Mouse (Mus musculus) adrenal gland, adult 18-20 months (tissue): ENCODE measurements around the gene Sall1. TPM values are rescaled to one million over a fixed set of nuclear protein-coding genes. Genes with fewer than 3 reads are reported as not detected.

Experiments
- DNase-seq, 2 experiments: peaks; one replicate each; pipeline ENCODE4 v3.0.0; 2021 to 2022; ENCODE audit warnings: low spot score in 2 of 2
- microRNA-seq, 2 experiments: library from miRNA; unstranded; fragments of <30 nt; microRNA quantifications; one replicate each; pipeline ENCODE4 v1.2.0; 2021; ENCODE audit warnings: borderline number of aligned reads in 2 of 2
- total RNA-seq, 2 experiments: library from RNA; stranded (reverse); gene quantifications; 1 replicate in 1 of 2; 2 replicates in 1 of 2; pipeline ENCODE4 v1.2.3; 2021

Sall1 gene
- total RNA-seq, 2 experiments from 2014 or later: 0.07 TPM; not detected in 1

DNA sequence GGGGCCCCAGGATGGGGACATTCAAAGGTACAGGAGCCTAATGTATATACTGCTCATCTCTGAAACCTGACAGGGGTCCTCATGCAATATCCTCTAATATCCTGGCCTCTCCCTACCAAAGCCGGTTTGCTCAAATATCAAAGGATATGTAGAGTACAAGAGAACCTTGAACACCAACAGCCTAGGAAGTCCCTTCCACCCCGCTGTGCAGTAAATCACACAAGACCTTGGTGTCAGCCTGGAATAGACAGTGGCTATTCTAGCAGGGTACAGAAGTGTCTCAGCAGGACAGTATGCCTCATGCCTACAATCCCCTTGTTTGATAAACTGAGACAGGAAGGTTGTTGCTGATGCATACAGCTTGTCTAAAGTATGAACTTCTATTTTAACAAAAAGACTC, 46.7 kb downstream of the Sall1 start:
- no peak for DNase-seq

DNA sequence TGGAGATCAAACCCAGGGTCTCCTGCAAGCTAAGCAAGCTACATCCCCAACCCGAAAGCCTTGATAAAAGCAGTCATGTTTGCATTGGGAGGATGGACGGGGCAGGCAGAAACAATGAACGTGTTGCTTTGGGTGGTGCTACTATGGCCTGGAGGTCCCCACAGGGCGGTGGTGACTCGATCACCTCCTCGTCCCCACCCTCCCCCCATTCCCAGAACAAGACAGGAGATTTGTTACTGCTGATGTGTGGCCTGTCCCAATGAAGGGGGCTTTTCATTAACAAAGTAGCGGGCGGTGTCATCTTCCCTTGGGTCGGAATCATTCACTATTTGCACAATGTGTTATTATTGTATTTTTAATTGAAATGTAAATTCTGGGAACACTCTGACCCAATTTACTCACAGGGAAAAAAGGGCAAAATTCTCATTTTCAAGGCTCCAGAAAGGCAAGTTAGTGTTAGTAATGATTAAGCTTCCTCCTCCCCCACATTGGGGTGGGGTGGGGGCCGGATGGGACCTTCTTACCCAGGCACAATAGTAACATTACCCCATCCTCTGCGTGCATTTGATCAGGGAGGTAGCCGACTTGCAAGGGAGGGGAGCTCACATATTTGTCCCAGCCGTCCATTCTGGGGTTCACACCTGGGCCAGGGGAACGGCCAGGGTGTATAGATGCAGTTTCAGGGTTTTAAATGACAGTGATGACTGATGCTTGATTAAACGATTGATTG, 52.0 kb downstream of the Sall1 start:
- DNase-seq: no peak

DNA sequence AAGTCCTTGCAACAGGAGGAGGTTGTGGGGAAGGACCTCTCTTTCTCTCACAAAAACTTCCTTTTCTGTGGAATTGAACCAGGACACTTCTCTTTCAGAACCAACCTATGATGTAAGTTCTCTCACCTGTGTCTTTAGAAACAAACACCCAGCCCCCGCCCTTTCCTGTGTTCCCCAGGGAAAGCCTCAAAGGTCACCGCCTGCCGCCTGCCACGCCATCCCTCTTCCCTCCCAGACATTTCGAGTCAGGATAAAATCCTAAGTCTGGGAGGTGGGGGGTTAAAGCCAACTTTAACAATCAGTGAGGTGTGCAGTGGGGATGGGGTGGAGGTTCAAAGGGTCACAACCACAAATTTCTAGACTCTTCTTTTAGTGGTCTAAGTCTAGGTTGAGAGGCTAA, 52.8 kb downstream of the Sall1 start:
- DNase-seq: no peak

DNA sequence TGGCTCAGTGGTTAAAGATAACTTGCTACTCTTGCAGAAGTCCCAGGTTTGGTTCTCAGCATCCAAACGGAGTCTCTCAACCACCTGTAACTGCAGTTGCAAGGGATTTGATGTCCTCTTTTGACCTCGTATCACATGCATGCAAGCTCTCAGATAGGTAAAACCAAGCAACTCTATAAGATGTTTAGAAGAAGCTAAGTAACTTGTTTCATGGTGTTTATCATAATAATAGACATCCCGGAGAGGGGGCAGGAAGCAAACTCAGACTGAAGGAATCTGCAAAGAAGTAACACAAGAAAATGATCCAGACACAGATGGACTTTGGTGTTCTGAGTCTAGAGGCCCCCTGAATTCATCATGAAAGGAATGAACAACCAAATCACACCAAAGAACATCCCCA, 55.0 kb downstream of the Sall1 start:
- DNase-seq: no peak

DNA sequence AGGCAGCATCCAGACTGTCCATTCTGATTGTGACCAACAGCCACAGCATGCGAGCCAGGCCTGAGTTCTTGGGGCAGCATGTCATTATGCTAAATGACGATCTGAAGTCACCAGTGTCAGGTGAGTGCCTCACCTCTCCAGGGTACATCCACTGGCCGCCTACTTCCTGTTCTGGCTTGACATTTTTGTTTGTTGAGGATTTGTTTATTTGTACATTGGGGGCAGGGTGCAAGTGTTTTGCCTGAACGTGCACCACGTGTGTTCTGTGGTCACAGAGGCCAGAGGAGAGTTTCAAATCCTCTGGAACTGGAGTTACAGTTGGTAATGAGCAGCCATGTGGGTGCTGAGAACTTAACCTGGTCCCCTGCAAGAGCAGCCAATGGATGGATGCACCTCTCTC, 60.5 kb downstream of the Sall1 start:
- DNase-seq: no peak

Small RNA genes within 50 kb of the gene (microRNA-seq; reads per million reads assigned to microRNA genes)
- 0 reads per million in 2 experiments for gene Mir8110
